Mouse (Mus musculus) bone marrow macrophage, adult 2 months (primary cell): Measurements from ENCODE around the gene Sst.

Experiments used
- CTCF ChIP-seq: IDR thresholded peaks from 2 replicates; pipeline ENCODE4 v1.5.1; 2012; ENCODE audit warnings: low read depth, mild to moderate bottlenecking, low read length, moderate library complexity
- POLR2A ChIP-seq: IDR thresholded peaks from 2 replicates; pipeline ENCODE4 v1.6.1; 2012; ENCODE audit warnings: mild to moderate bottlenecking, low read depth, low read length, borderline replicate concordance

- TF ChIP-seq CTCF = no peak
- TF ChIP-seq POLR2A = no peak
Observed at GRCm38 (mm10) chr16:23849720-23850119, 41.0 kb downstream of the Sst start.
